Mouse (Mus musculus): ENCODE results near the gene Slc25a22.
A peak's percentile ranks its signal among the peaks of the same experiment; 100 is the strongest.

Slc25a22 gene

DNA sequence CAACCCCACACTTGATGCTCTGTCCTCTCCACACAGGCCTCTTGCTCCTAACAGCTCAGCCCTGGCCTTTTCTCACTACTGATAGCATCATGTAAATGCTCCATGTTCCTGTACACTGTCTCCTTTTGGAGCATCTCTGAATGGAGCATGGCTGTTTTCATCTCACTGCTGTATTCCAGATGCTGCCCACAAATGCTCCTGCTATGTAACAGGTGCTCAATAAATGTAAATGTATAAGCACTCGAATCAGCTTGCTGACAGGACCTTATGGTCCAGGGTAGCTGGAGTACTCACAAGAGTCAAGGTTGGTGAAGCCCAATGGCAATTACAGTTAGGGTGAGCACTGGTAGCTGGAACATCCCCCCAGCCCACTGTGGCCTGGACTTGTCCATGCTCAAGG lies 33.5 kb upstream of the Slc25a22 start:
- DNase-seq, result no peak

DNA sequence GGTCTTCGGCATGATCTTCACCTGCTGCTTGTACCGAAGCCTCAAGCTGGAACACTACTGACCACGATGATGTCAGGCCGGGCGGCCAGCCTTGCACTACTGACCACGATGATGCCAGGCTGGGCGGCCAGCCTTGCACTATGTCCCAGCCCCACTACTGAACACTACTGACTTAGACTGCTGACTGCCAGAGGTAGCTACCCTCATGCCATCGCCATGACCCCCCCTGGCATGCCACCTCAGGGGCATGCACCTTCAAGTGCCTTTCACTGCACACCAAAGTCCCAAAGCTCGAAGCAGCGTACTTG lies 32.9 kb upstream of the Slc25a22 start:
- no peak for DNase-seq

DNA sequence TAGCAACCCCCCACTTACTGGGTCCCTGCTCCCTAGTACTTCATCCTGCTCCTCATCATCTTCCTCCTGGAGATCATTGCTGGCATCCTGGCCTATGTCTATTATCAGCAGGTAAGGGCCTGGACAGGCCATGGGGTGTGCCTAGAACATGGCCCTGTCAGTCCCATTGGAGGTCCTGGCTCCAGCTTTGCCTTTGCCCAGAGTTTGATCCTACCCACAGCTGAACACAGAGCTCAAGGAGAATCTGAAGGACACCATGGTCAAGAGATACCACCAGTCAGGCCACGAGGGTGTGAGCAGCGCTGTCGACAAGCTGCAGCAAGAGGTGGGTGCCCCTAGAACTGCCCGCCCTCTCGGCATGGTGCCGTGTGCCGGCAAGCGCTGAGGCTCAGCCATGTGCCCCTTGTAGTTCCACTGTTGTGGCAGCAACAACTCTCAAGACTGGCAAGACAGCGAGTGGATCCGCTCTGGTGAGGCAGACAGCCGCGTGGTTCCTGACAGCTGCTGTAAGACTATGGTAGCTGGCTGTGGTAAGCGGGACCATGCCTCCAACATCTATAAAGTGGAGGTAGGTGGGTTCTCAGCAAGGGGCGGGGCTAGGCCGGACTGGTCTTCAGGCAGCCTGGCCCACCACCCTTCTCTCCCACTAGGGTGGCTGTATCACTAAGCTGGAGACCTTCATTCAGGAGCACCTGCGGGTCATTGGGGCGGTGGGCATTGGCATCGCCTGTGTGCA lies 32.4 kb upstream of the Slc25a22 start:
- no peak for DNase-seq

DNA sequence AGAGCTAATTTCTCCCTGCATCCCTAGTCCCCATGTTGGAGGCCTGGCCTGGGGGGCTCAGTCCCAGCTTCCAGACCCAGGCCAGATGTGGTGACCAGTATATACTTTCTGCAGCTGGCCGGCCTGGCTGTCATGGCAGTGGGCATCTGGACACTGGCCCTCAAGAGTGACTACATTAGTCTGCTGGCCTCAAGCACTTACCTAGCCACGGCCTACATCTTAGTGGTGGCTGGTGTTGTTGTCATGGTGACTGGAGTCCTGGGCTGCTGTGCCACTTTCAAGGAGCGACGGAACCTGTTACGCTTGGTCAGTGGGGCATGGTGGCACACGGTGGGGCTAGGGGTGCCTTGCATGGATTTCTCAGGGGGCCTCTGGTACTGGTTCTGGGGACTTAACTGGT lies 31.7 kb upstream of the Slc25a22 start:
- no peak for DNase-seq

DNA sequence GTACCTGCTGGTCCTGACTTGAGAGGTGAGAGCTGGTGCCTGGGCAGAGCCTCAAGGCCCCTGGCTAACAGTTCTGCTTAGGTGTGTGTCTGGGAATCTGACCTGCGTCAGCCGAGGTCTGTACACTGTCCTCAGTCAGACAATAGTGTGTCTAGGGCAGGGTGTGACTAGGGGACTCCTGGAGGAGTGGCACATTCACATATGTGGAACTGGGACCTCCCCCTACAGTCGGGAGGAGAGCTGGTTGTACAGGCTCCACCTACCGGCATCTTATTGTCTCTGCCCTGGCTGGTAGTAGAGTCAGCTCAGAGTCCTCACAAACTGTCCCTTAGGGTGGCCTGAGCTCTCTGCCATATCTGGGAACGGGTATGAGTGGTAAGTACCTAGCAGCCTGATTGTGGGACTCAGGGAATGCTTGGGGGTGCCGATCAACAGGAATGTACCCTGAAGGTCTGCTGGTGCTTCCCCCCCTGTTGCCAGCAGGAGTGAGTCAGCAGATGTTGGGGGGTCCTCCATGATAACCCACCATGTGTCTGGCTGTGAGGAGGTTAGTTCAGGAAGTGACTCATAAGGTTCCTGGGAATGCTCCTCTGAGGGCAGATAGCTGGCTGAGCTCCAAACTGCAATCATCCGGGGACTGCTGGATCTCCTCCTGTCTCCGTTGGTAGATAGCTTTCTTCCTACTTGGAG lies 31.0 kb upstream of the Slc25a22 start:
- peak; percentile 69 for DNase-seq

DNA sequence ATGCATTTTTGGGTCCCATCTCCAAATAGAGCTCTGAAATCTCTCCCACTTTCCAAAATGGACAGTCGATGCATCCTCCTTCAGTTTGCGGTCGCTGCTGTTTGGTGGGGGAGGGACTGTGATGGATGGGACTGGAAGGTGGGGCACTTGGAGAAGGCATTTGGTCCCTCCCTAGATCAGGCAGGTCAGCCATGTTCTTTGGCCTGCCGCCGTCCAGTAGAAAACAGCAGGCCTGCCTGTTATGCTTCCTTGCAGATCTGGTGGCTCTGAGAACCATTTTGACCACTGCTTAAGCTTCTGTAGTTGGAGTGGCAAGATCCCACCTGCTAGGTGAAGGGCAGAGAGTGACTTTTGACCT lies 30.5 kb upstream of the Slc25a22 start:
- DNase-seq, result no peak

DNA sequence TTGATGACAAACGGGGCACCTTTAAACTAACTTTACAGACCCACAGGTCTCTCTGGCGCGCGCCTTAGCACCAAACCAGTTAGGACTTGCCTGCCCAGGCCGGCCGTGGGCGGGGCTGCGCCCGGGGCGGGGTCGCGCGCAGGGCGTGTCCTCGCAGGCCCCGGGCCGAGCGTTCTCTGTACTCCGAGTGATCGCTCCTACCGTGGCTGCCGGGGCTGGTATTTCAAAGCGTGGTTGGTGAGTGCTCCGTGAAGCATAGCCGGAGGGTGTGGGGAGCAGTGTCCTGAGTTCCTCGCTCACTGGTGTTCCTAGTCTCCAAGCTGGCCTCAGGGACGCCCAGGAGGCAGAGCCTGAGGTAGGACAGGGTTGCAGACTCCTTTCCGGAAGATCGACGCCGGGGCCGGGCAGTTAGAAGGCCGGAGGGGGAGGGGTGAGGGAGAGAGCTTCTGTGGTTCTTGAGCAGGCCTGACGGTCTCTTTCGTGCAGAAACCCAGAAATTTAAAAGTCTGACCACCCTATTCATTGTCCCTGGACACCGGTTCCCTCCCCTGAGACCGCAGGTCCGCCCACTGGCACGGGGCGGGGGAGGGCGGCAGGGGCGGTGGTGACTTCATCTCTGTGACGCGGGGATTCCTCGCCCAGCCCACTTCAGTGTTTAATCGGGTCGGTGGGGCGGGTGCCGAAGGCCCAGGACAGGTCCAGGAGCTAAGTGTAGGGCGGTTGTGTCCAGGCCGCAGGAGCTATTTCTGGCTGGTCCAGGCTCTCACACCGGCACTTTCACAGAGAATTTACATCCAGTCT lies 29.7 kb upstream of the Slc25a22 start, which contains the start of gene Cd151:
Gene Cd151 (plus strand): TSS at position 163 of the 801 bp plus-strand sequence.
- peak; percentile 96 for DNase-seq

DNA sequence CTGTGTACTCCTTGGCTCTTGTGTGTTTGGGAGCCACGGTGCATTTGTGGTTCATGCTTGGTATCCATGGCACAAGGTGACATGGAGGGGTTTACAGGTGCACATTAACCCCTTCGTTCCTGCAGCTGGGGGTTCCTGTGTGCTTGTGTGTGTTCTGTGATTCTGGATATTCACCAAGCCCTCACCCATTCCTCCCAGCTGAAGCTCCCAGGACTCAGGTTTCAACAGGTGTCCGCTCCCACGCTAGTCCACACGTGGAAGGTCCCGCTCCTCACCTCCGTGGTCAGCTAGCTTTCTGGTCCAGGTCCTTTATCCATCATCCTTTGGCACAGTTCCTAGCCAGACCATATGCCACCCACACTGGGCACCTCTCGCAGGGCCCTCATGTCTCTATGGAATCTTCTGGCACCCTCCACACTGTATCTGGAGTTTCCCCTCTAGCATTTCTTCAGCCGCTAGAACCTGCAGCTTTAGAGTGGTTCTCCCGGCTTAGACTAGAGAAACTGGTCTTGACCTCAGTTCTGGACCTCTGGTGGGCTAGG lies 29.0 kb upstream of the Slc25a22 start:
- DNase-seq, result no peak

DNA sequence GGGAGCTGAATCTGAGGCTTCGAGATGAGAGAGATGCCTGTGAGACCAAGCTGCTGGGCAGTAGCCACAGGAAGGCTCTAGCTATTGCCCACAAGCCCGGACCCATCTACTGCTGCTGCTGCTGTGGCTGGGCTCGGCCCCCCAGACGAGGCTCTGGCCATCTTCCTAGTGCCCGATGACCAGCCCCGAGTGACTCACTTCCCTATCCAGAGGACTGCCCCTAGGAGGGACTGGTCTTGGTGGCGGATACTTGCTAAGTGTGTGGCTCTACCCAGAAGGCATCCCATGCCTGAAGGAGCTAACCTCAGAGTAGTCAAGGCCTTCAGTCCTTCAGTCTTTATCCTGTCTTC lies 28.3 kb upstream of the Slc25a22 start:
- no peak for DNase-seq

DNA sequence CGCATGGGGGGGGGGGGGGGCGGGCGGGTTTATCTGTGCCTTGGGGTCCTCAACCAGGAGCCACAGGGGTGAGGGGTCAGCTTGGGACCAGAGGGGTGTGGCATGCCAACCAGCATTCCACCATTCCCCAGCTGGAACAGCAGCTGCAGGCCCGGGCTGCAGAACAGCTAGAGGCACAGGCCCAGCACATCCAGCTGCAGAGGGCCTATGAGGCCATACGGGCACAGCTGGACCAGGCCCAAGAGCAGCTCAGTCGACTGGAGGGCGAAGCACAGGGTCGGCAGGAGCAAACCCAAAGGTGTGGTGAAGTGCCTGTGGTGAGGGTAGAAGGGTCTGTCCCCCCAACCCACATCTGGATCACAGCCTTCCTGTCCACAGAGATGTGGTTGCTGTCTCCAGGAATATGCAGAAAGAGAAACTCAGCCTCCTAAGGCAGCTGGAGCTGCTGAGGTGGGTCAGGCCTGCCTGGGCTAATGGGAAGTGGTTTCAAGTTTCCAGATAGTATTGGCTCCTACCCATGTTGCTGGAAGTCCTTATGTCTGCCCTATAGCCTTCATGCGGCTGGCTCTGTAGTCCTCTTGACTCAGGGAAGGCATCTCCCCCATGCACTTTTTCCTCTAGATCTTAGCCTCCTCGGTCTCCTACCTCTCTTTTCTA lies 27.8 kb upstream of the Slc25a22 start:
- DNase-seq, result no peak

DNA sequence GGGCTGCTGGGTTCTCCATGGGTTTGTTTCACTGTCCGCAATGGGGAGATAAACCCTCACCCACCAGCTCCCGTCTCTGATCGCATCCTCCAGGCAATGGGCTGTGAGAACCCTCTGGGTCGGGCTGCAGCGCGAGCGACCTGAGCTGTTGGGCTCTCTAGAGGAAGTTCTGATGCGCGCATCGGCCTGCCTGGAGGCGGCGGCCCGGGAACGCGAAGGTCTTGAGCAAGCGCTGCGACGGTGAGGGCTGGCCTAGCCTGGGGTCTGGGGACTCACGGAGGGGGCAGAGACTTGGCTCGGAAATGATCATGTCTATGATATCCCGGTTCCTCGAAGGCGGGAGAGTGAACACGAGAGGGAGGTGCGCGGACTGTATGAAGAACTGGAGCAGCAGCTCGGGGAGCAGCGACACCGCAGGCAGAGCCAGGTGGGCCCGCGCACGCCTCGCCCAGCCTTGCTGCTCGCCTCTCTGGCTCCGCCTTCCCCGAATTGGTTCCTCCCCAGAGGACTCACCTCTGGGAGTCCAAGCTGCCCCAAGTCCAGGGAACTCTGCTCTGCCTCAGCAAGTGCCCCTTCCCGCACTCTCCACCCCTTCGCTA lies 27.0 kb upstream of the Slc25a22 start:
- peak; percentile 59 for DNase-seq

DNA sequence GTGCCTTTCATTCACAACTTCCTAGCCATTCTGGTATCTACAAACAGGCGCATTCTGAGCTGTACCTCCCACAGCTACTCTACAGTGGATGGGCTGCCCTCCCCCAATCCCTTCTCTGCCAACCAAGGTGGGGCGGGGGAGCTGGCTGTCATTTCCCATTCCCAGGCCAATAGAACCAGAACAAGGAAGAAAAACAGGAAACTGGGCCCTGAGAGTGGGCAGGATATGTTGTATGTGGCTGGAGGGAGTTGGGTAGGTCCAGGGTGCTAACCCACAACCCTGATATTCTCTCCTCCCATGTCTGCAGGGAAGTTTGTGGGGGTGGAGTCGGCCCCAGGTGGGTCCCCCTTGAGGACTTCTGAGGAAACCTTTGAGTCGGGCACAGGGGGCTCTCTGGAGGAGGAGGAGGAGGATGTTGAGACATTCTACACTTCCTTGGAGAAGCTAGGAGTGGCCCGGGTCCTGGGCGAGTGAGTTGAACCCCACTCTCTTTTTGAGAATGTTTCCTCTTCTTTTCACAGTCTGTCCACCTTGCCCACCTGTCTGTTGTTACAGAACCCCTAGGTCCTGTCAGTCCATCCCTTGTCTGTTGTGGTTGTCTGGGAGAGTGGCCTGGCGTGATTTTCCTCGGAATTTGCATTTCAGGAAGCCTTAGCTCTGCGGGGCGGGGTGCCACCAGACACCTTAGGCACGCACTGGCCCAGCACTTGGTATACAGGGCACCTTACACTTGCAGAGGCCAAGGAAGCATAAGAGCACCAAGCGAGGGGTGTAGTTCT lies 26.3 kb upstream of the Slc25a22 start:
- DNase-seq, result peak; percentile 64

DNA sequence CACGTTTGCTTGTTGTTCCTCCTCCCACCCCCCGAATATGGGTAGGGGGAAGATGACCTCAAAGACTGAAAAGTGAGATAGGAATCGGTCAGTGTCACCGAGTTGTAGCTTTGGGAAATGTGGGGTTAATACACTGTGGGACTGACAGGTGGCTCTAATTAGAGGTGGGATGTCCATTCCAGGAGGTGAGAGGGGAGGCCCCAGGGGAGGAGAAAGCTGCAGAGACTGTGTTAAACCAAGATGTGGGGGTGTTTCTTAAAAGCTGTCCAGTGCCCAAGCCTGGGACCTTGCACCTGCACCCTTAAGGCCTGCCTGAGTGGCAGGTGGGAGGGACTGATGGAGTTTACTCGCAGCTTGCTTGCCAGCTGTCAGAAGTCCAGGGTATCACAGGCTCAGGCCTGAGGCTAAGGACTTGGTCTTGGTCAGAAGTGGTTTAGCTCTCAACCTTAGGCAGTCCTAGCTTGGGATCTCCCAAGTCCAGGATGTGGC lies 24.7 kb upstream of the Slc25a22 start:
- DNase-seq, result peak; percentile 68

DNA sequence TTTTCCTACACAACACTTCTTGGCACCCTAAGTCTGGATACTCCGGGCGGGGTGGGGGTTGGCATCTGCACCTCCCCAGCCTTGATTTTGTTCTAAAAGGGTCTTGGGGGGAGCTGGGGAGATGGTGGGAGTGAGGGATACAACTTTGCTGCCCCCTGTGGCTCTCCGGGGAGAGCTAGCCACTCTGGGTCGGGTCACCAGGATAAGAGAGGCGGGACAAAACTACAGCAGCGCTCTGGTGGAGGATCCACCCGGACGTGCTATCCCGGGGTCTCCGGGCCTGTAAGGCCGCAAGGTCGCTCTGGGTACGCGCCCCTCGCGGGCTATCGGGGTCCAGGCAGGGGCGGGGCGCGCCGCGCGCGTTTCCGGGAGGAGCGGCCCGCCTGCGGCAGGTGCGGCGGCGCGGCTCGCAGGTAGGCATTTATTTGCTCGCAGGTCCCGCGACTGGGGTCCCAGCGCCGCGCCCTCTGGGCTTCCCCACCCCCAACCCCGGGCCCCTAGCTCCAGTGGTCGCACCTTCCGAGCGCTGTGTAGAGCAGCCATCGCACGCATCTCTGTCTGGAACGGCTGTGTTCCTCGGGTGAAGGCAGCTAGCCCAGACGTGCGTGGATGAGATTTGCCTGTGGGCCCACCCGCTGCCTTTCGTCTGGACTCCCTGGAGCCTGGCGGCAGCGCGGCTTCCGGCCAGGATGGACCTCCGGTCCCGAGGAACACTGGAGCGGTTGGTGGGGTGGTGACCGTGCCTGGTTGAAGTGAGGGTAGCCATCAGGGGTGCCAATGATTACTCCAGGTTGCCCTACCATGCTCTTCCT lies 24.0 kb upstream of the Slc25a22 start:
- peak; percentile 51 for DNase-seq

DNA sequence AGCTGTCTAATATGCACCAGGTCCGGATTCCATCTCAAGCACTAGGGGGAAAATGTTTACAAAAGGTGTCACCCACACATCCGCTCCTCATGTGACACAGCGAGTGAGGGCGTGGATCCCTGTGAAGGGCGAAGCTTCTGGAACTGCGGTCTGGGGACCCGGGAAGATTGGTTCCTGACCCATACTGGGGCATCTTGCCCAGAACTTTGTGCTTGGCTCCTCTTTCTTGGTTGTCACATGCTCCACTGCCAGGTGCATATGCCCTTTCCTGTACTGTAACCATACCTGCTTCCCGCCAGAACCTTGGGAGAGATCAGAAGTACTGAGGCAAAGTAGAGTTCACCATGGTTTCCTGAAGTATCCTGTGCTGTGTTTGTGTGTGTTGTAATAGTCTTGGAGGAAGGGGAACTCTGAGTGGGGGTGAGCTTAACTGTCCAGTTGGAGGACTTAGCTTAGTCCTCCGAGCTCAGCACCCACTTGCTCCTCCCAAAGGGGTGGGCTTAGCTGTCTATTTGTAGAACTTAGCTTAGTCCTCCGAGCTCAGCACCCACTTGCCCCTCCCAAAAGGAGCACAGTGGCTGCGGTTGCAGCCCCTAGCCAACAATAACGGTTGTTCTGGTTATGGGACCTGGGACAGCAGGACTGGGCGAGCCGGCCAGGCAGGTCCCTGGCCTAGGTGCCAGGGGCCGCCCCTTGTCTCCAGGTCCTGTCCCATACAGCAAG lies 22.9 kb upstream of the Slc25a22 start, which contains the start of gene Cracr2b:
Gene Cracr2b (plus strand): TSS at position 704 of the 723 bp plus-strand sequence.
- DNase-seq, result peak; percentile 37

DNA sequence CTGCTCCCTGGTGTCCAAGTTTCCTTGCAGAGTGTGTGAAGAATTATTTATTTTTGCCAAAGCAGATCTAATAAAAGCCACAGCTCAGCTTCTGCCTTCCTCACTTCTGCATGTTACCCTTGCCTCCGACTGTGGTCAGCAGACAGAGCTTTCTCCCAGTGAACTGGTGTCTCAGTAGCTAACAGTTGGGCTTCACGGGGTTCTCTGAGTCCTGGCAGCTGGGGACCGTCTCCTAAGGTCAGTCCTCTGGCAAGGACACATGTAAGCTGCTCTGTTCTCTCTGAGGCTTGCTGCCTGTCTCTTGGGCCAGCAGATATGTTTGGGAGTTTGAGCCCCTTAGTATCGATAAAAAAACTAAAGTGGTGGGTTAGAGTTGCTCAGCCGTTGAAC lies 22.3 kb upstream of the Slc25a22 start:
- DNase-seq, result no peak

DNA sequence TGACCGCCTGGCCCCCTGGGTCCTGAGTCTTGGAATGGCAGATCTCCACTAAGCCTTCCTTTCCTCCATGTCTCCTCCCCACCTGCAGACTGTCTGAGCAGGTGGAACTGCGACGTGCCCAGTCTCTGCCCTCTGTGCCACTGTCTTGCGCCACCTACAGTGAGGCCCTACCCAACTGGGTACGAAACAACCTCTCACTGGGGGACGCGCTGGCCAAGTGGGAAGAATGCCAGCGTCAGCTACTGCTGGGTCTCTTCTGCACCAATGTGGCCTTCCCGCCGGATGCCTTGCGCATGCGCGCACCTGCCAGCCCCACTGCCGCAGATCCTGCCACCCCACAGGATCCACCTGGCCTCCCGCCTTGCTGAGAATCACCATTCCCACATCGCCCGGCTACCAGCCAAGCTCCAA lies 21.6 kb upstream of the Slc25a22 start:
- DNase-seq, result no peak

DNA sequence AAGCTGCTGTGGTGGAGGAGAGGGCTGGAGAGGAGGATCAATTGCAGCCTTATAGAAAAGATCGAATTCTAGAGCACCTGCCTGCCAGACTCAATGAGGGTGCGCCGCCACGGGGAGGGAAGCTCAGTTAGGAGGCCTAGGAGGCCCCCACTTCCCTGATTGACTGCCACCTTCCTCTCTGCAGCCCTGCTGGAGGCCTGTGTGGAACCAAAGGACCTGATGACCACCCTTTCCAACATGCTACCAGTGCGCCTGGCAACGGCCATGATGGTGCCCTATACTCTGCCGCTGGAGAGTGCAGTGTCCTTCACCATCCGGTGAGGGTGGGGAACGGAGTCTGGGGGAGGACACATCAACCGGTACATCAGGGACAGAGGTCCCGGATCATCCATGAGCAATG lies 21.0 kb upstream of the Slc25a22 start:
- no peak for DNase-seq

DNA sequence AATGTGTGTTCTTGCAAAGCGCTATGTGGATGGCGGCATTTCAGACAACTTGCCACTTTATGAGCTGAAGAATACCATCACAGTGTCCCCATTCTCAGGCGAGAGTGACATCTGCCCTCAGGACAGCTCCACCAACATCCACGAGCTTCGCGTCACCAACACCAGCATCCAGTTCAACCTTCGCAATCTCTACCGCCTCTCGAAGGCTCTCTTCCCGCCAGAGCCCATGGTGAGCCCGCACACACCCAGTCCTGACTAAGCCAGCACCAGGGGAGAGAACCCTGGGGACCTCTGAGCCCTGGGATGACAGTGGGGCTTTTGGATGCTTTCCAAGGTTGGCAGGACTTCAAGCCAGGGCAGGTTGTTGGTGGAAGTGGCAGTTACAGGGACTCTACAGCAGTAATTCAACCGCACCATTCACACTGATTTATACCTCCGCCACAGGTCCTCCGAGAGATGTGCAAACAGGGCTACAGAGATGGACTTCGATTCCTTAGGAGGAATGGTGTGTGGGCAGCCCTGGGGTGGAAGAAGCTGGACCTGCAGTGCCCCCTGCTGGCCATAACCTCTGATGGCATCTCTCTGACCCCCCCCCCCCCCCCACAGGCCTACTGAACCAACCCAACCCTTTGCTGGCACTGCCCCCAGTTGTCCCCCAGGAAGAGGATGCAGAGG lies 20.4 kb upstream of the Slc25a22 start:
- DNase-seq, result peak; percentile 72

DNA sequence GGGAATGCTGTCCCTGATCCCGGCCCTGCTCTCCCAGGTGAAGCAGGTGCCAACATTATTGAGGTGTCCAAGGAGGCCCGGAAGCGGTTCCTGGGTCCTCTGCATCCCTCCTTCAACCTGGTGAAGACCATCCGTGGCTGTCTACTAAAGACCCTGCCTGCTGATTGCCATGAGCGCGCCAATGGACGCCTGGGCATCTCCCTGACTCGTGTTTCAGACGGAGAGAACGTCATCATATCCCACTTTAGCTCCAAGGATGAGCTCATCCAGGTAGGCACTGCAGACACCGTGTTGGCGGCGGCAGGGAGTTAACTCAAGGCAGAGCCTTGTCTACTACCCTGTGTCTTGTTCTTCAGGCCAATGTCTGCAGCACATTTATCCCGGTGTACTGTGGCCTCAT lies 19.5 kb upstream of the Slc25a22 start:
- DNase-seq, result no peak

All from kidney, adult 18-20 months (tissue).